Mouse (Mus musculus) heart, embryonic 11.5 days (tissue): ENCODE data around the gene Trim71. TPM values are rescaled to one million over a fixed set of nuclear protein-coding genes. Genes with fewer than 3 reads are reported as not detected.
A peak's percentile ranks its signal among the peaks of the same experiment; 100 is the strongest.

Experiments used
- ATAC-seq: fragments of 200-750 bp; cut with Nextera tagmentation; replicated peaks from 2 replicates; pipeline ENCODE4 v1.8.0; 2017; ENCODE audit warnings: moderate library complexity; ENCODE audit not compliant: insufficient number of reproducible peaks, low FRiP score, low TSS enrichment
- H3K27ac ChIP-seq: fragments of 300-500 bp; sonication (generic); 2 replicates; pipeline ENCODE4 v1.5.1; 2014; ENCODE audit warnings: mild to moderate bottlenecking, low read depth, low read length
- H3K27me3 ChIP-seq: fragments of 300-500 bp; sonication (generic); 2 replicates; pipeline ENCODE4 v1.6.1; 2014; ENCODE audit warnings: mild to moderate bottlenecking, low read length, mixed read lengths; ENCODE audit not compliant: control insufficient read depth, insufficient read depth
- H3K36me3 ChIP-seq: fragments of 300-500 bp; sonication (generic); 2 replicates; pipeline ENCODE4 v1.6.1; 2014; ENCODE audit warnings: mild to moderate bottlenecking, low read length, moderate library complexity, mixed read lengths; ENCODE audit not compliant: control insufficient read depth, insufficient read depth
- H3K4me1 ChIP-seq: fragments of 300-500 bp; sonication (generic); 2 replicates; pipeline ENCODE4 v1.6.1; 2014; ENCODE audit warnings: low read length; ENCODE audit not compliant: control insufficient read depth, insufficient read depth
- H3K4me2 ChIP-seq: fragments of 300-500 bp; sonication (generic); 2 replicates; pipeline ENCODE4 v1.6.1; 2014; ENCODE audit warnings: mild to moderate bottlenecking, moderate library complexity
- H3K4me3 ChIP-seq: fragments of 300-500 bp; sonication (generic); 2 replicates; pipeline ENCODE4 v1.5.1; 2014; ENCODE audit warnings: low read depth, low read length
- H3K9ac ChIP-seq: fragments of 300-500 bp; sonication (generic); 2 replicates; pipeline ENCODE4 v1.6.1; 2014; ENCODE audit warnings: mild to moderate bottlenecking, low read depth, low read length, moderate library complexity
- H3K9me3 ChIP-seq: fragments of 300-500 bp; sonication (generic); replicated peaks from 2 replicates; pipeline ENCODE4 v1.6.1; 2016; ENCODE audit warnings: low read length; ENCODE audit not compliant: control insufficient read depth
- WGBS: fragments of 180-500 bp; shearing (Covaris S2); extraction: QIAGEN DNeasy Blood & Tissue Kit; methylation state at CpG from one replicate; pipeline ENCODE4 v1.1.7; 2014; ENCODE audit not compliant: insufficient replicate concordance; 5-methylcytosine and 5-hydroxymethylcytosine counted together
- polyA plus RNA-seq: library from polyadenylated mRNA; unstranded; fragments of >200 nt; fragmentation: Nextera tagmentation; extraction: Ambion mirVana; gene quantifications from 2 replicates; pipeline ENCODE4 v1.2.1, GENCODE M21; 2014

Gene Trim71
- polyA plus RNA-seq, 1 experiment from 2014 or later, result 1.1 TPM

GRCm38 (mm10) chr9:114583812-114584182, 19.6 kb upstream of the Trim71 start:
- H3K36me3 ChIP-seq, result no peaks in the 10 kb centered on the region; the same call in 1 of the 2 replicates
- no peak for ATAC-seq
- H3K4me3 ChIP-seq, result peak overlapping the region; percentile 46
- peak overlapping the region; percentile 66; the same call in 1 of the 2 replicates for H3K9ac ChIP-seq
- H3K9me3 ChIP-seq, result no peaks in the 10 kb centered on the region
- H3K4me1 ChIP-seq, result peaks cover 4% of the 10 kb centered on the region; the same call in 1 of the 2 replicates
- no peaks in the 10 kb centered on the region for H3K27me3 ChIP-seq
- H3K4me2 ChIP-seq, result peak overlapping the region; percentile 86
- H3K27ac ChIP-seq, result peak overlapping the region; percentile 54; the same call in 1 of the 2 replicates
- 2% methylated on average over 23 of the region's 23 CpGs for WGBS

- no peaks in the 10 kb centered on the region for H3K36me3 ChIP-seq
- peaks cover 7% of the 10 kb centered on the region for H3K27me3 ChIP-seq
- no peak overlapping the region for H3K4me3 ChIP-seq
- no peaks in the 10 kb centered on the region for H3K4me1 ChIP-seq
- 20% methylated on average over 11 of the region's 11 CpGs for WGBS
- ATAC-seq, result peak; percentile 65; the same call in 1 of the 2 replicates
- H3K9me3 ChIP-seq, result no peaks in the 10 kb centered on the region
- peak overlapping the region; percentile 6; the same call in 1 of the 2 replicates for H3K4me2 ChIP-seq
- no peak overlapping the region for H3K27ac ChIP-seq
- no peak overlapping the region for H3K9ac ChIP-seq
Observed at GRCm38 (mm10) chr9:114578646-114579045, 14.5 kb upstream of the Trim71 start.

GRCm38 (mm10) chr9:114576001-114576400, 11.8 kb upstream of the Trim71 start:
- no peaks in the 10 kb centered on the region for H3K9me3 ChIP-seq
- WGBS, result 79% methylated on average over 1 of the region's 1 CpGs
- no peak overlapping the region for H3K4me2 ChIP-seq
- no peak for ATAC-seq
- H3K4me1 ChIP-seq, result no peaks in the 10 kb centered on the region
- no peak overlapping the region for H3K27ac ChIP-seq
- H3K27me3 ChIP-seq, result peaks cover 7% of the 10 kb centered on the region
- H3K9ac ChIP-seq, result no peak overlapping the region
- H3K36me3 ChIP-seq, result no peaks in the 10 kb centered on the region
- H3K4me3 ChIP-seq, result no peak overlapping the region

- H3K36me3 ChIP-seq, result no peaks in the 10 kb centered on the region
- 46% methylated on average over 5 of the region's 5 CpGs for WGBS
- H3K27me3 ChIP-seq, result peaks cover 7% of the 10 kb centered on the region
- no peak for ATAC-seq
- no peak overlapping the region for H3K4me2 ChIP-seq
- H3K9ac ChIP-seq, result no peak overlapping the region
- H3K4me3 ChIP-seq, result no peak overlapping the region
- no peak overlapping the region for H3K27ac ChIP-seq
- no peaks in the 10 kb centered on the region for H3K4me1 ChIP-seq
- H3K9me3 ChIP-seq, result no peaks in the 10 kb centered on the region
Observed at GRCm38 (mm10) chr9:114573528-114573927, 9.4 kb upstream of the Trim71 start.

DNA sequence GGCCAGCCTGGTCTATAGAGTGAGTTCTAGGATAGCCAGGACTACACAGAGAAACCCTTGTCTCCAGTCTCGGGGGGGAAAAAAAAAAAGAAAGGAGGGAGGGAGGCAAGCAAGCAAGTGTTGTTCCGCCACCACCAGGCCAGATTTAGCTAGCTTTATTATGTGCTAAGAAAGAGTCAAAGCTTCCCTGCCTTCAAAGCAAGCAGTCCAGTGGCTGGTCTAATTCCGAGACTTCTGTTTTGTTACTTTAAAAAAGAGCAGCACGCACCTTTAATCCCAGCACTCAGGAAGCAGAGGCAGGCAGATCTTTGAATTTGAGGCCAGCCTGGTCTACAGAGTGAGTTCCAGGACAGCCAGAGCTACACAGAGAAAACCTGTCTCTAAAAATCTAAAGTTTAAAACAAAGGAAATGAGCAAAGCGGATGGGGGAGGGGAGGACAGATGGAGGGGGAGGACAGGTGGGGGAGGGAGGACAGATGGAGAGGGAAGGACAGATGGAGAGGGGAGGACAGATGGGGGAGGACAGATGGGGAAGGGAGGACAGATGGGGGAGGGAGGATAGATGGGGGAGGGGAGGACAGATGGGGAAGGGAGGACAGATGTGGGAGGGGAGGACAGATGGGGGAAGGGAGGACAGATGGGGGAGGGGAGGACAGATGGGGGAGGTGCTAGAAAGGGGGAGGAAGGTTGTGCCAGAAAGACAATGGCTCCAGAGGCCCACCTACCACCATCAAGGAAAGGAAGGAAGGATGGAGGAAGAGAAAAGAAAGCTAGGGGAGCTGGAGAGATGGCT, 4.7 kb upstream of the Trim71 start:
- H3K4me3 ChIP-seq, result no peak overlapping the region
- H3K27ac ChIP-seq, result no peak overlapping the region
- no peaks in the 10 kb centered on the region for H3K4me1 ChIP-seq
- no peak overlapping the region for H3K9ac ChIP-seq
- 87% methylated on average over 5 of the region's 5 CpGs for WGBS
- no peaks in the 10 kb centered on the region for H3K9me3 ChIP-seq
- ATAC-seq, result no peak
- H3K36me3 ChIP-seq, result no peaks in the 10 kb centered on the region
- no peak overlapping the region for H3K4me2 ChIP-seq
- H3K27me3 ChIP-seq, result no peaks in the 10 kb centered on the region; the same call in 1 of the 2 replicates

GRCm38 (mm10) chr9:114564667-114565066, 498 bp upstream of the Trim71 start:
- Histone ChIP-seq H3K9ac (peak overlapping the region; percentile 2; the same call in 1 of the 2 replicates), H3K27me3 (peaks cover 15% of the 10 kb centered on the region; the same call in 1 of the 2 replicates), H3K36me3 (no peaks in the 10 kb centered on the region), H3K4me2 (peak overlapping the region; percentile 84), H3K4me1 (peaks cover 6% of the 10 kb centered on the region), H3K9me3 (no peaks in the 10 kb centered on the region), H3K4me3 (peak overlapping the region; percentile 67), H3K27ac (peak overlapping the region; percentile 25; the same call in 1 of the 2 replicates)
- ATAC-seq, result no peak
- 2% methylated on average over 10 of the region's 10 CpGs for WGBS

DNA sequence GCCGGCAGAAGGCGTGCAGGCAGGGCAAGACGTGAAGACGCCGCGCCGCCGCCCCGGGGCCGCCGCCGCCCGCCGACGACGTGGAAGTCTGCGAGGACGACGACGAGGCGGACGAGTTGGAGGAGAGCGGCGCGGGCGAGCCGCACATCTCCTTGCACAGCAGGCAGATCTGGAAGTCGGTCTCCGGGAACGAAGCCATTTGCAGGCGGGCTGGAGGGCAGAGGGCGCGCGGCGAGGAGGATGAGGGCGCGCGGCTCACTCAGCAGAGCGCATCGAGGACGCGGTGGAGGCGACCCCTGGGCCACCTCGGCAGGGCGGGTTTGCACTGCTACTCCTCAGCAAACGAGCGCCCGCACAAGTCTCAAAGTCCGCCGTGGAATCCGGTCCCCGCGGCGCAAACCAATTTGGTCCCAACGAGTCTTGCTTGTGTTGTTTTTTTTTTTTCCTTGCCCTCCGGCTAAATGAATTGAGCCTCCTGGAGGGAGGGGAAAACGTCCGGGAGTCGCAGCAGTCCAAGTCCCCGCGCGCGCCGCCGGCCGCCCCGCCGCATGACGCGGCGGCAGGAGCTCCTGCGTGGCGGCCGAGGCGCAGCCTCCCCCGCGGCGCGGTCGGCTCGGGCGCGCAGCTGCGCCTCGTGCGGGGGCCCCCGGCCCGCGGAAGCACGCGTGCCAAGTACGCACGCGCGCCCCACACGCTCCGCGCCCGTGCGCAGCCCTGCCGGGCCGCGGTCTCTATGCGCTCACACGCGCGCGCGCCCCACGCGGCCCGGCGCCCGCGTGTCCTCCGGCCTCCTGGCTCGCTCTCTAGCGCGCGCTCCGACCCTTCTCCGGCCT, 1.0 kb downstream of the Trim71 start:
- Histone ChIP-seq H3K36me3 (no peaks in the 10 kb centered on the region), H3K9me3 (no peaks in the 10 kb centered on the region), H3K27ac (peak overlapping the region; percentile 82), H3K4me1 (peaks cover 6% of the 10 kb centered on the region), H3K27me3 (peaks cover 17% of the 10 kb centered on the region; the same call in 1 of the 2 replicates), H3K4me2 (peak overlapping the region; percentile 84), H3K4me3 (peak overlapping the region; percentile 67), H3K9ac (peak overlapping the region; percentile 84)
- WGBS, result 0% methylated on average over 94 of the region's 122 CpGs
- no peak for ATAC-seq

- Histone ChIP-seq H3K9me3 (no peaks in the 10 kb centered on the region), H3K4me2 (peak overlapping the region; percentile 84), H3K4me1 (peaks cover 8% of the 10 kb centered on the region), H3K36me3 (no peaks in the 10 kb centered on the region), H3K27ac (no peak overlapping the region), H3K4me3 (peak overlapping the region; percentile 67), H3K27me3 (peaks cover 17% of the 10 kb centered on the region; the same call in 1 of the 2 replicates), H3K9ac (peak overlapping the region; percentile 84)
- WGBS, result under 1% methylated on average over 87 of the region's 101 CpGs
- 0 out of 2 replicates have a peak, but pooled peaks have one; percentile 20 for ATAC-seq
Observed at GRCm38 (mm10) chr9:114562031-114562918, 1.9 kb downstream of the Trim71 start.
